Mouse (Mus musculus): ENCODE measurements around the gene Men1.

Gene Men1

DNA sequence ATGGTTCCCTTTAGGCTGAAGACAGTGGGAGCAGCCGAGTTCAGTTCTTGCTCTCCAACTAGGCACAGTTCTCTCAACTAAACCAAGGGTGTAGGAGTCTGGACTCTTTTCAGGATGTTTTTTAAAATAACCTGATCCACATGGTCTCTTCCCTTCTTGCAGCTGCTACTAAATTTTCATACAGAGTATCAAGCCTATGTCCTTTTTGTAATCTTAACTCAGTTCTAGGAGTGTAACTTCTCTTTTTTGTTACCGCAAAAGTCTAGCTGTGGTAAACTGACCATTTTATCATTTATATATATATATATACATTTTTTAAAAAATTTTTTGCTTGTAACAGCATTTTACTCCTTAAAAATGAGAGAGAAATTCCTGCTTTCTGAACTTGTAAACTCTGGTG lies 35.4 kb downstream of the Men1 start:
- no peak for DNase-seq (ENCODE audit: low spot score)

DNA sequence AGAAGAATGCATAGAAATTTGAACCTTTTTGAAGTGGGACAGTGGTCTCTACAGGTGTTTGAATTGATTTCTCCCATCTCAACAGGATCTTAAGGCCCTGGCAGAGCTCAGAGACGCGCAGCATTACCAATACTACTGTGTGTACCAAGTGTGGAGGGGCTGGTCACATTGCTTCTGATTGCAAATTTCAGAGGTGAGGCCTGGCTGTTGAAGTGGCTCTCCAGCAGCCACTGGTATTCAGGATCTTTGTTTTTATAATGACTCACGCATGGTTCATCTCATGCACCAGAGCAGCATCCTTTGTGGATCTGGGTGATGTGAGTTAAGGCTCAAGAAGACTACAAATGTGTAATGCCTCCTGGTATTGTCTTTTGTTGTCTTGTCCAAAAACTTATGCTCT lies 37.7 kb downstream of the Men1 start:
- no peak for DNase-seq (ENCODE audit: low spot score)

GRCm38 (mm10) chr19:6373539-6374400 lies 39.0 kb downstream of the Men1 start:
- DNase-seq (ENCODE audit: low spot score): peak; percentile 79

DNA sequence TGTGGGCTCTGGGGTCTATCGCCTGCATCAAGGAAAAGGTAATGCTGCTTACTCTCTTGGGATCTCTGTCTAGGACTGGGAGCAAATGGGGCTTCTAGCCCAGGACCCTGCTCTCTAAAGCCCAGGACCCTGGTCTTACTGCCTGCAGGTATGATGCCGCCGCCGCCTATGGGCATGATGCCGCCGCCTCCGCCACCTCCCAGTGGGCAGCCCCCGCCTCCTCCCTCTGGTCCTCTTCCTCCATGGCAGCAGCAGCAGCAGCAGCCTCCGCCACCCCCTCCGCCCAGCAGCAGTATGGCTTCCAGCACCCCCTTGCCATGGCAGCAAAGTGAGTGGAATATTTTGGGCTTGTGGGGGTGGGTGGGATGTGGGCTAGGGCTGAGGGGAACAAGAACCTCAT lies 39.8 kb downstream of the Men1 start:
- no peak for DNase-seq (ENCODE audit: low spot score)

- DNase-seq (ENCODE audit: low spot score): no peak
Measured at GRCm38 (mm10) chr19:6375423-6376254, 40.9 kb downstream of the Men1 start.

DNA sequence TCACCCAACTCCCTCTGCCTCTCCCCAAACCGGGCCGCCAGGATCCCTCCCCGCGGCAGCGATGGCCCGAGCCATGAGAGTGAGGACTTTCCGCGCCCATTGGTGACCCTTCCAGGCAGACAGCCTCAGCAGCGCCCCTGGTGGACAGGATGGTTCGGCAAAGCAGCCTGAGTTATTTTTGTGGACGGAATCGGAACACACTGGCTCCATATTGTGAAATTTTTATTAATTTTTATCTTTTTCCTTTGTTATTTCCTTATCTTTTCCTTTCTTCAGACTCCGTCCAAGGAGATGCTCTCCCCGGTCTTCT lies 41.4 kb downstream of the Men1 start:
- peak; percentile 62 for DNase-seq (ENCODE audit: low spot score)

- DNase-seq (ENCODE audit: low spot score): no peak
Measured at GRCm38 (mm10) chr19:6376643-6377042, 41.9 kb downstream of the Men1 start.

DNA sequence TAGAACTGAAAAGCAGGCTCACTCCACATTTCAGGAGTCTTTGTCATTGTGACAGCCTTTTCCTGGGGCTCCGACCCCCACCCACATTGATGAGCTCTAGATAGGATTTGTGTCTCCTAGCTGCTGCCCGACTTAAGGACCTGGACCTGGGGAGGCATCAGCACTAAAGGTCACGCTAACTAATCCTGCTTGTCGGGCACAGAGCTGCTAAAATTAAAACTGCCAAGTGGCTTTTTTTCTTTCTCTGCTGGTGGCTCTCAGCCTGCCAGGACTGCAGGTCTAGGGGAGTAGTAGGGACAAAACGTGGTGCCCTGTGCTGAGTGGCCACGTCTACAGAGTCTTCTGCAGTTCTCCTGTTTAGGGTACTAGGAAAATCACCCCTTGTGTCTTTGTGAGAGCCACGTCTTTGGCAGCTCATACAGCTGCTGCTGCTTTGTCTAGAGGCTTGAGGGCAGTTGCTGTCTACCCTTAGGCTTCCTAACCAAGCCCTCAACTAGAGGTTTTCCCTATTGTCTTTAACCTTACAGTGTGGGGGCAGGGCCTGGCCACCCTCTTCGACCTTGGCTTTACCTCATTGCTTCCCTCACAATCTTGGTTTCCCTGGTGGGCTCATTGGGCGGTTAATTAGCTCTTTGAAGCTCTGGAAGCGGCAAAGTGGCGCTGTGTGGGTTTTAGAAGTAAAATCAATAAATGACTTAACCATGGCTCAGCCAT lies 42.7 kb downstream of the Men1 start:
- no peak for DNase-seq (ENCODE audit: low spot score)

DNA sequence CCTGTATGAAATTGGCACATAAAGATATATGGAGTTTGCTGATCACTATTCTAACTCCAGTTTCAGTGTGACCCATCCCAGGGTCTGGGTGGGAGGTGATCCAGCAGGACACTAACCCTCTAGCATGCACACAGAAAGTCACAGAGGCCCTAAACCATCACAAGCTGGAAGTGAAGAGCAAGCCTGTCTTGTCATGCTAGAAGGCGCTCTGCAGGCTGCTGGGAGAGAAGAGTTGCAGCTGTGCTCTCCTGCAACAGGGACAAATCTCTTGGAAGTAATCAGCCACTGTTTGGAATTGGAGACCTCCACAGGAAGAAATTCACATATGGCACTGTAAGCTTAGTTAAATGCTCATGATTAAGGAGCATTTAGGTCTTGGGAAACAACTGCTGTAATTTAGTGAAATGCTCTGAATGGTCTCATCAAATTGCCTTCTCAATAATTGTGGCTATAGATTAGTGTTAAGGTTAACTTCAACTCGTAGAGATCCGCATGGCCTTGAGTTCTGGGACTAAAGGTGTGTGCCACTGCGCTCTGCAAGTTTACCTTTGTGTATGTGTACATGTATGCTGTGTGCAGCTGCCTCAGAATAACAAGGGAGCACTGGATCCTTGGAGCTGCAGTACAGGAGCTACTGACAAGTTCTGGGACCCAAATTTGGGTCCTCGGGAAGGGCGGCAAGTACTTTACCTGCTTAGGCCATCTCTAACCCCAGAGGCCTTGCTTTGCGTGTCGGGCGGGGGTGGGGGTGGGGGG lies 45.8 kb downstream of the Men1 start:
- no peak for DNase-seq (ENCODE audit: low spot score)

DNA sequence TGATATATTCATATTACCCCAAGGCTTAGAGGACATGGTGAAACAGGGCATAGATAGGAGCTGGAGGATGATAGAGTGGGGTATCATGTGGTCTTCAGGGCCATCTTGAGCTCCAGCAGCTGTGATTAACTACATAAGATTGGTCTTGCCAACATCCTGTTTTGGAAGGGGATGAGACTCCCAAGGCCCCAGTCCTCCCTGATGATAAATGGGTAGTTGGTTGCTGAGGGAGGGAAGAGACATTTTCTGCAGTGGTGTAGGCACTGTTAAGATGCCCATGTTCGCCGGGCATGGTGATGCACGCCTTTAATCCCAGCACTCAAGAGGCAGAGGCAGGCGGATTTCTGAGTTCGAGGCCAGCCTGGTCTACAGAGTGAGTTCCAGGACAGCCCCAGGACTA lies 46.5 kb downstream of the Men1 start:
- no peak for DNase-seq (ENCODE audit: low spot score)

GRCm38 (mm10) chr19:6382323-6382924 lies 47.6 kb downstream of the Men1 start:
- no peak for DNase-seq (ENCODE audit: low spot score)

DNA sequence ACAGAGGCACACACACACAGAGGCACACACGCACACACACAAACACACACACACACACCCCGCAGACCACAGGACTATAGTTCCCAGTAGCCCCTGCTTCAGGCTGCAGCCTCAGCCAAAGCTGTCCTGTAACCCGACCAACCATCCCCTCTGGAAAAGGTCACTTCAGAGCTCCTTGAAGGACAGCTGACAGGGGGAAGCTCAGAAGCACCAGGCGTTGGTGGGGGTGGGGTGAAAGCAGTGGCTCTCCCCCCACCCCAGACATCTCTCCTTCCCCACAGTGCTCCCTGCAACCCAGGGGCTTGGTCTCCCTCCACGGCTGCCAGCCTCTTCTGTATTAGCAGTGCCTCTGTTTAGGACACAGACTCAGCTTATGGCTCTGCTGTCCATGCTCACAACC lies 48.7 kb downstream of the Men1 start:
- no peak for DNase-seq (ENCODE audit: low spot score)

DNA sequence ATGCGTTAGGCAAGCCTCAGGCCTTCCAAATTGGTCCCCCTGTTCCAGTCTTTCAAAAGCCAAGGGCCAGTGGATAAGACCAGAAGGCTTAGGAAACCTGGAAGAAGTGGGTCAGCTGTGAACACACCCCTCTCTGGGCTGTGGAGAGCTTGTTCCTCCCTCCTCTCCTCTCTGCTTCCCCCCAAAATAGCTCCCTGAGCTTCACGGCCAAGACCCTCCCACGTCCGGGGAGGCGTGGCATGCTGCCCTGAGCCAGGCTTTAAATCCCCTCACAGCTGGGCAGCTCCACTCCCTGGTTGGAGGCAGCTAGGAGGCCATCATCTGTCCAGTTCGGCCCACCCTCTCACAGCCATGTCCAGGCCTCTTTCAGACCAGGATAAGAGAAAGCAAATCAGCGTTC lies 49.3 kb downstream of the Men1 start, which contains the start of gene Pygm:
Gene Pygm, plus strand, starts transcription at position 272 of the 400 bp plus-strand sequence.
- DNase-seq (ENCODE audit: low spot score): peak; percentile 70

GRCm38 (mm10) chr19:6384954-6385353 lies 50.2 kb downstream of the Men1 start:
- no peak for DNase-seq (ENCODE audit: low spot score)

DNA sequence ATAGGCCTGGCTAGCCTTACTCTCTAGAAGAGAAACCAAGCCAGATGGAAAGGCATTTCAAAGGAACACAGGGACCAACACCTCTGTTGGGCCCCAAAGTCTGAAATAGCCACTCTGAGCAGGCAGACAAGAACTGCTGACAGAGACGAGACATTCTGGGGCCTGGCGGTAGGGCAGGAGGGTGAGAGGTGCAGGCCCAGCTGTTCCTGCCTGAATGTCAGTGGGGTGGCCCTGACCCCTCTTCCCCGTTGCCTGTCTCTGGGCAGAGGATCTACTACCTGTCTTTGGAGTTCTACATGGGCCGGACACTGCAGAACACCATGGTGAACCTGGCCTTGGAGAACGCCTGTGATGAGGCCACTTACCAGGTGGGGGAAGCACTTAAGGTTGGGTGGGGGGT lies 50.6 kb downstream of the Men1 start:
- DNase-seq (ENCODE audit: low spot score): no peak

- no peak for DNase-seq (ENCODE audit: low spot score)
Measured at GRCm38 (mm10) chr19:6385821-6386220, 51.0 kb downstream of the Men1 start.

DNA sequence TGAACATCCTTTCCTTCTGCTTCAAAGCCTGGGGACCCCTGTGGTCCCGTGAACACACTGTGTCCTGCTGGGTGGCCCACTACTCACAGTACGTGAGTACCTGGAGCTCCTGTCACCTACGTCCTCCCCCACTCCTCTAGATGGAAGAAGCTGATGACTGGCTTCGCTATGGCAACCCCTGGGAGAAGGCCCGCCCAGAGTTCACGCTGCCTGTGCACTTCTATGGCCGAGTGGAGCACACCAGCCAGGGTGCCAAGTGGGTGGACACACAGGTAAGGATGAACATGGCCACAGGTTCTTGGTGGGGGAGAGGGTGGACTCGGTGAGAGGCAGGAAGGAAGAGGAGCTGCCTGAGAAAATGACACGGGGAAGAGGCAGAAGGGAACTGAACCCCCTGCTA lies 51.5 kb downstream of the Men1 start:
- DNase-seq (ENCODE audit: low spot score): no peak

- DNase-seq (ENCODE audit: low spot score): no peak
Measured at GRCm38 (mm10) chr19:6388006-6388405, 53.2 kb downstream of the Men1 start.

DNA sequence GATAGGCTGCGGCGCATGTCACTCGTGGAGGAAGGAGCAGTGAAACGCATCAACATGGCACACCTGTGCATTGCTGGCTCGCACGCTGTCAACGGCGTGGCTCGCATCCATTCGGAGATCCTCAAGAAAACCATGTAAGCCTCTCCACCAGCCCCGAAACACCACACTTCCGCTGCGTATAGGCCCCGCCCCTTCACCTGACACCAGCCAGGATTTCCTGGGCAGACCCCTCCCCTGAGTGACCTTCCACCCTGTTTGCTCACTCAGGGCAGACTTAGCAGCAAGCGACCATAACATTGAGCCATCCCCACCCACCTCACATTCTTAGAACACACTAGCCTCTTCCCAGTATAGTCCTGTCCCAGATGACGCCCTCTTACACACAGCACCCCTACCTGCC lies 55.0 kb downstream of the Men1 start:
- no peak for DNase-seq (ENCODE audit: low spot score)

DNA sequence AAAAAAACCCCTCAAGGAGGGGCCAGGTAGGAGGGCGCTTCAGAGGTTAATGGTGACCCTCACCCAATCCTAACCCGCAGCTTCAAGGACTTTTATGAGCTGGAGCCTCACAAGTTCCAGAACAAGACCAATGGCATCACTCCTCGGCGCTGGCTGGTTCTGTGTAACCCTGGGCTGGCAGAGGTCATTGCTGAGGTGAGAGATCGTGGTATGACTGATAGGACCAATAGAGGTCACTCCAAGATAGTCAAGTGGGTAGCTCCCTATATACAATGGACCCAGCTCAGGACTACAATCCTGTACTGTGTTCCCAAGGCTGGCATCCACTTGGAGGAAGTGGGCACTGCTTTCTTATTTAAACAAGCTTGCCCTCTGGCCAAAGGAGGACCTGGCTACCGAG lies 55.5 kb downstream of the Men1 start:
- DNase-seq (ENCODE audit: low spot score): no peak
